Mouse (Mus musculus) thymus, postnatal 0 days (tissue): Measurements from ENCODE around the gene Erc1. TPM values are rescaled to one million over a fixed set of nuclear protein-coding genes. Genes with fewer than 3 reads are reported as not detected.
A peak's percentile ranks its signal among the peaks of the same experiment; 100 is the strongest.
"Not testable (repeated sequence)": the region's sequence is repeated elsewhere in the genome, so short reads cannot be mapped to it uniquely, and the experiment has no call there.

Experiments used
- DNase-seq: peaks from one replicate; pipeline ENCODE4 v3.0.0-alpha.2; 2015; ENCODE audit warnings: low spot score
- polyA plus RNA-seq: library from polyadenylated mRNA; unstranded; fragments of >200 nt; fragmentation: Nextera tagmentation; extraction: Ambion mirVana; gene quantifications from 2 replicates; pipeline ENCODE4 v1.2.1, GENCODE M21; 2015

Gene Erc1
- polyA plus RNA-seq, 1 experiment from 2014 or later, result 4.7 TPM

DNA sequence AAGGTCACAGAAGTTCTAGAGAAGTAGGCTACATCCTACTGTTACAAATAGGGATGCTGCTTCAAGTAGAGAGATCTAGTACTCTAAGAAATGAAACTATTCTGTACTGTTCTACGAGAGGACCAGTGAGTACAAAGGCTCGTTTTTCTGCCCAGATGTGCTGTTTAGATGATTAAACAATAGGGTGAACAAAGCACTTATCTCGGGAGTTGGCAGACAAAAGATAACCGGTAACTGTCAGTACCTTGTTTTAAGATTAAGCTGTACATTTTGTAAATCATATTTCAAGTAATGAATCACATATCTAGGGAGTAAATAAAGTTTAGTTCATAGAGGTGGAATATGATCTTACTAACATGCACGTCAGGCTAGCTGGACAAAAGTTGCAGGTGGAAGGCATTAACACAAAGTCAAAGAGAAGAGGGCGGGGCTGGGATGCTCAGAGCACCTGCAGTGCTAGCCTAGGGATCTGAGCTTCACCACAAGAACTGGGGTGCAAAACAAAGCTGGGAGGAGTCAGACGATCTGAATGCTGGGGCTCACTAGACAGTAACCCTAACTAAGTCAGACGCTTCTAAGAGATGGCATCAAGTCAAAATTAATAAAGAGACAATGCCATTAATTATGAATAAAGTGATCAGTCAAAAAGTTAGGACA lies 136.2 kb downstream of the Erc1 start:
- peak; percentile 86 for DNase-seq

DNA sequence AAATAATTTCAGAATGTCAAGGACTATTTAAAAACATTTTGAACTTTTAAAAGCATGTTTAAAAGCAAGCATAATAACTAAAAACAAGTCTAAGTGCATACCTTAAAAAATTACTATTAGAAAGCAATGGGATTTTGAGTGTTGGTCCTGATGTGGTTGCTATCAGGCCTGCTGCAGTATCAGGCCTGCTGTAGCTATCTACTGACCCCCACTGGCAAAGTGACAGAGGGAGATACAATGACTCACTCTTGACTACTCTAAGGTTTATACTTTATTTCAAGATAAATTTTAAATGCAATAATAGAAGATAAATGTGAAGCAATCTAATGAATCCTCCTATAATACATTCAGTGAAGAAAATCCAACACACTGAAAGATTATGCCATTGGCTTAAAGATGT lies 138.4 kb downstream of the Erc1 start:
- DNase-seq, result peak; percentile 23

- no peak for DNase-seq
These were observed 140.1 kb downstream of the Erc1 start for GRCm38 (mm10) chr6:119707911-119708310.

- no peak for DNase-seq
These were observed 143.1 kb downstream of the Erc1 start for GRCm38 (mm10) chr6:119704899-119705298.

DNA sequence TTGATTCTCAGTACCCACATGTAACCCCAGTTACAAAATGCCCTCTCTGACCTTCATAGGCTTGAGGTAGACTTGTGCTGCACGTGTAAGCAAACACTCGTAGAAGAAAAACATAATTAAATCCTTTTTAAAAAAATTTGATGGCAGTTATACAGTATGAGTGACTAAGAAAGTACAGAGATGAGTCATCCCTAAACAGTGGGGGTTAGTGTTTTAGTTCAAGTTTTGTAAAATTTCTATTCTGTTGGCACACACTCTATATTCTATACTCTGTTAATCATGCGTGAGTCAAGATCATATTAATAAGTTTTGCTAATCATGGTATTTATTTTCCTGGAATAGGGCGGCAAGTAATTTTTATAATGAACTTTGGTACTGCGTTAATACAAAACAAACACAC lies 155.2 kb downstream of the Erc1 start:
- DNase-seq, result no peak

DNA sequence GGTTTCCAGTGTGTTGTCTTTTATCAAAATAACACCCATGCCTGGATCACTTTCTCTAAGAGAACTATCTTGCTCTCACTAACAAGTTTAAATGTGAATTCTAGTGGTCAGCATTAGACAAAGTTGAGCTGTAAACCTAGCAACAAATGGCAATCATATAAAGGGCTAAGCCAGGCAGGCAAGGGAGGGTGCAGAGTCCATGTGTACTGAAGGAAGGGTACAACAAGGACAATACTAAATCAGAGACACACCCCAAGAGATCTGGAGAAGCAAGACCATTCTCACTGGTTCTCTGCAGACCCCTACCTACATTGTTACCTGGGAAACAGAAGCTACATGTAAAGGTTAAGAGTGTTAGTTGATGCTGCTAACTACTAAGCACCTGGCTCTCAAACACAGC lies 161.5 kb downstream of the Erc1 start:
- DNase-seq, result no peak

DNA sequence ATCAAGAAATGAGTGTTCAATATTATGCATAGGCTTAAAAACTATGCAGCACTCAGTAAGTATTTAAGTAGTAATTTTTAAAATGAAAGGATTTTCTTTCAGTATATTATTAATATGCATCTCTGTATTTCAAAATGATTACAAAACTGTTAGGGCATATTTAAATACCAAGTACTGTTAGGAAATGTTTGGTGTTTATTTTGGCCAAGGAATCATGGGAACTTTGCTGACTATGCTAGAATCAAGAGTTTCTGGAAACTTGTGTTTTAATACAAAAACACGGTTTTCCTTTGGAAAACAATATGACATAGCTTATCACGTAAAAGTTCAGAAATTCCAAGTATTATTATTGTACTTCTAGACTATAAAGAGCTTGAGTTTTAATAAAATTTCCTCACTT lies 167.2 kb downstream of the Erc1 start:
- DNase-seq, result no peak

GRCm38 (mm10) chr6:119674811-119675209 lies 173.2 kb downstream of the Erc1 start:
- no peak for DNase-seq

- no peak for DNase-seq
These were observed 173.7 kb downstream of the Erc1 start for GRCm38 (mm10) chr6:119674201-119674810.

GRCm38 (mm10) chr6:119669746-119670145 lies 178.2 kb downstream of the Erc1 start:
- DNase-seq, result no peak

GRCm38 (mm10) chr6:119662936-119663335 lies 185.0 kb downstream of the Erc1 start:
- no peak for DNase-seq

- no peak for DNase-seq
These were observed 186.9 kb downstream of the Erc1 start for GRCm38 (mm10) chr6:119661081-119661493.

GRCm38 (mm10) chr6:119658441-119658840 lies 189.5 kb downstream of the Erc1 start:
- DNase-seq, result no peak

DNA sequence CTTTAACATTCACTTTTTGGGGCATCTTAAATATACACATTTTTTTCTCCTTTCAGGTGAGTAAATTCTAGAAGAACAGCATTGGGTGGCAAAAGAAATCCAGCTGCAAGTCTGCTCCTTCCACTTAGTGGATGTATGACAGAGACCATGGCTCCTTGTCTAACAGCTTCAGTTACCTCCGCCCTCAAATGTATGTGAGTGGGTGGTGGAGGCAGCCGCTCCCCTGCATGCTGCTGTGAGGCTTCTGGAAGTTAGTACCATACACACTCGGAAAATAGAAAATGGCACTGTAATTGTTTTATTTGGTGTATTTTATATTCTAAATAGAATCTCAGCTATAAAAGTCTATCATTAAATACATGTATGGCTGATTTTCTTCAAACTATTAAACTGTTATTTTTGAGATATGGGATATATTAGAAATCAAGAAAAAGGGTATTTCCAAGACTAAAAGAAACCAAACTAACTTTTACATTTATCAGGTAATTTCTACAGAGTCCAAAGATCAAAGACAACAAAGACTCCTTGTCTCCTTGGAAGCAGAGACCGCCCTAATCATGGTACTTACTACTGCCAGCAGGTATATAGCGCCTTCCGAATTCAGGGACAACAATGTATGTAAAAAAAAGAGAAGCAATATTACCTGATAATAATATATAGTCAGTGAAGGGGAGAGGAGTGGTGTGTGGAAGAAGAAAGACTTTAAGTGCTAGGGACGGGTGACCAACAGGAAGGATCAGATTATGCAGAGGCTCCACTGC lies 190.4 kb downstream of the Erc1 start:
- DNase-seq, result no peak

GRCm38 (mm10) chr6:119654777-119655176 lies 193.2 kb downstream of the Erc1 start:
- DNase-seq, result not testable (repeated sequence)

- no peak for DNase-seq
These were observed 204.0 kb downstream of the Erc1 start for GRCm38 (mm10) chr6:119643880-119644460.

- no peak for DNase-seq
These were observed 204.7 kb downstream of the Erc1 start for GRCm38 (mm10) chr6:119643178-119643728.

DNA sequence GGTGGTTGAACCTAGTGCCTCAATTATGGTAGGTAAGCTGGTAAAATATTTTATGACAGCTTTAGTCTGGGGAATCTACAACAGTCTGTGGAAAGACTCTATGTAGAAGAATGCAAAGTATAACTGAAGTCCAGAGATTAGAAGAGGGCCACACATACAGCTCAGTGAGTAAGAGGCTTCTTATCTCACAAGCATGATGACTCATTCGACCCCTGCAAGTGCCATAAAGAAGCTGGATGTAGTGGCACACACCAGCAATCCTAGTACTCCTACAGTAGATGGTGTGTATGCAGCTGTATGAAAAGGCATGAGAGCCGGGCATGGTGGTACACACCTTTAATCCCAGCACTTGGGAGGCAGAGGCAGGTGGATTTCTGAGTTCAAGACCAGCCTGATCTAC lies 205.2 kb downstream of the Erc1 start:
- no peak for DNase-seq

DNA sequence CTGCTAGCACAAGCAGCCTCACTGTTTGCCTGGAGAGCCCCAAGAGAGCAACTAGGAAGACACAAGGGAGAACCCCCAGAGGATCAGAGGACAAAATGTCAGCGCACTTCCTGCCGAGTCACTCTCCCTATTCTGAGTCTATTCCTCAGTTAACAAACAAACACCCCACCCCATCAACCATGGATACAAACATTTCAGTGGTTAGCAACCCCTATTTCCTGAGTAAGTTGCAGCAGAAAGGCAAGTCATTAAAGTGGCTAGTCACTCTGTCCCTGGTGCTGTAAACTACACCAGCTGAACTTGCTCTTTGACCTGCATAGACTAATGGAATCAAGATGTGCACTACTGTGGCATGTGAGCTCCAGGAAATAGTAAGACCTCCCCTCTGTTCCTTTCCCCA lies 212.3 kb downstream of the Erc1 start:
- DNase-seq, result peak; percentile 29

DNA sequence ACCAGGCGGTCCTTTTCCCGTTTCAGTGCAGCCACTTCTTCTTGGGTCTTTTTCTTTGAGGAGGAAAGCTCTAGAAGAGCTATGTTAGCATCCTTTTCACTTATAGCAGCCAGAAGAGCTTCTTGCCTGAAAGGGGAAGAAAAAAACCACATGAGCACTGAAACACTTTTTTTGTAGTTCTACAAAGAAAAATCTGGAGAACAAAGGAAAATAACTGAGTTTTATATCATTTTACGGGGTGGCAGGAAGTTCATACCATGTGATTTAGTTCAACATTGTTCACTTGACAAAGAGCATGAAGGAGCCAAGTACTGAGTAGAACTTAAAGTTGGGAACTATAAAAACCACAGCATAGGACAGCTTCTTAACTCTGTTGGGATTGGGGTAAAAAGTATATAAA lies 217.3 kb downstream of the Erc1 start:
- DNase-seq, result peak; percentile 58

DNA sequence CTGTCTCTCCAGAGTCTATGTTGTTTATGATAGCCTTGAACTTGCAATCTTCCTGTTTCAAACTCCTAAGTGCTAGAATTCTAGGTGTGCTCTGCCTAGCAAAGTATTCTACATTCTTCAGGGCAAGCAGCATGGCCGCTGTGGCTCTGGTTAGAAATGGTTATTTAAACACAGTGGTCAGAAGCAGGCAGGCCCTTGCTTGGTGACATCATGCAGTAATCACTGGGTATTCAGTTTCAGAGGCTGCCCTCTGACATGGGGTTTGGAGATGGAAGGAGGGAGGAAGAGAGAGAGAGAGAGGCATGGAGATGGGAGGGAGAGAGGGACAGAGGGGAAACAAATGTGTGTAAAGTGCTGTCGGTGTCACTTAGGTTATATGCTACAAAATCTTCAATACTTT lies 246.6 kb downstream of the Erc1 start:
- no peak for DNase-seq

DNA sequence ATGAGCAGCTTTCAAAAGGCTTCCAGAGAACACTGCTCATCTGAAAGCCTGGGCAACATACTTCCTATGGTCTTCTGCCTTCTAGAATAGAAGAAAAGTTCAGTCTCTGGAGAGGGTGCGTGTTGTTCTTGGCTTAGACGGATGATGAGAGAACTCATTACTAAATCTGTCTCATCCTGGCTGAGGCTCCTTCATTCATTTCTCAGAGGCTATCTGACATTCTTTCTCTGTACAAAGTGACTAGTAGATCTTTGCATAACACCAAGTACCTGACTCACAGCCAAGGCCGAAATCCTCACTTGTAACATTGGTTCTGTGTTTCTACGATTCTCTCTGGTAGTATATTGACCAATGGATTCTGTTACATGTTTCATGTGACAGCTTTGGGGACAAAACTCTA lies 252.5 kb downstream of the Erc1 start:
- DNase-seq, result no peak
